Mouse (Mus musculus) spleen, adult 2 months (tissue): ENCODE measurements around the gene Zfp367. TPM values are rescaled to one million over a fixed set of nuclear protein-coding genes. Genes with fewer than 3 reads are reported as not detected.
A peak's percentile ranks its signal among the peaks of the same experiment; 100 is the strongest.

ENCODE experiments used
- DNase-seq, 2 experiments: peaks; one replicate each; pipeline versions ENCODE4 v3.0.0 to v3.0.0-alpha.2; 2012 to 2021; ENCODE audit warnings: low spot score in 2 of 2, low read depth in 1 of 2
- H3K27ac ChIP-seq: fragments of 200-500 bp; 2 replicates; pipeline ENCODE4 v1.5.1; 2012; ENCODE audit warnings: low read length, inconsistent platforms; ENCODE audit not compliant: insufficient read depth
- H3K27me3 ChIP-seq: fragments of 200-500 bp; 2 replicates; pipeline ENCODE4 v1.6.1; 2012; ENCODE audit warnings: mild to moderate bottlenecking, moderate library complexity, low read length, inconsistent platforms; ENCODE audit not compliant: control insufficient read depth, insufficient read depth
- H3K36me3 ChIP-seq: fragments of 200-500 bp; 2 replicates; pipeline ENCODE4 v1.6.1; 2012; ENCODE audit warnings: mild to moderate bottlenecking, low read length, inconsistent platforms; ENCODE audit not compliant: control insufficient read depth, insufficient read depth
- H3K4me1 ChIP-seq: fragments of 200-500 bp; 2 replicates; pipeline ENCODE4 v1.6.1; 2011; ENCODE audit warnings: inconsistent platforms; ENCODE audit not compliant: control insufficient read depth, insufficient read depth, insufficient read length
- H3K4me3 ChIP-seq: fragments of 200-500 bp; 2 replicates; pipeline ENCODE4 v1.5.1; 2011; ENCODE audit warnings: mild to moderate bottlenecking, inconsistent platforms; ENCODE audit not compliant: insufficient read depth, insufficient read length; ENCODE audit errors: extremely low read depth
- CTCF ChIP-seq: fragments of 200-500 bp; IDR thresholded peaks from 2 replicates; pipeline ENCODE4 v1.5.1; 2011; ENCODE audit warnings: mild to moderate bottlenecking, inconsistent platforms; ENCODE audit not compliant: insufficient read depth, insufficient read length, insufficient replicate concordance; ENCODE audit errors: extremely low read depth
- POLR2A ChIP-seq: fragments of 200-500 bp; IDR thresholded peaks from 2 replicates; pipeline ENCODE4 v1.6.1; 2011; ENCODE audit warnings: low read depth, low read length, inconsistent platforms
- WGBS: fragments of 180-500 bp; shearing (Covaris S2); methylation state at CpG from one replicate; pipeline ENCODE4 v1.1.7; 2018; 5-methylcytosine and 5-hydroxymethylcytosine counted together
- polyA plus RNA-seq: library from polyadenylated mRNA; depleted of rRNA; stranded (reverse); fragments of >200 nt; gene quantifications from 2 replicates; pipeline ENCODE4 v1.2.3, GENCODE M21; 2012

Zfp367 gene
- polyA plus RNA-seq, 1 experiment, result 5.8 TPM

- Histone ChIP-seq H3K36me3 (no peaks in the 10 kb centered on the region), H3K4me3 (no peak overlapping the region), H3K27ac (no peak overlapping the region), H3K4me1 (no peaks in the 10 kb centered on the region), H3K27me3 (no peaks in the 10 kb centered on the region)
- TF ChIP-seq POLR2A, result no peak
- no peak for TF ChIP-seq CTCF
- DNase-seq, result no peak
- WGBS, result 92% methylated on average over 7 of the region's 7 CpGs
These were observed 25.0 kb upstream of the Zfp367 start for GRCm38 (mm10) chr13:64178000-64178399.

GRCm38 (mm10) chr13:64169746-64170145, 16.7 kb upstream of the Zfp367 start:
- H3K4me3 ChIP-seq, result no peak overlapping the region
- H3K4me1 ChIP-seq, result no peaks in the 10 kb centered on the region
- H3K27ac ChIP-seq, result no peak overlapping the region
- no peak for DNase-seq
- 99% methylated on average over 25 of the region's 25 CpGs for WGBS
- TF ChIP-seq POLR2A, result no peak
- no peak for TF ChIP-seq CTCF
- no peaks in the 10 kb centered on the region for H3K27me3 ChIP-seq
- H3K36me3 ChIP-seq, result no peaks in the 10 kb centered on the region

- DNase-seq, result no peak
- Histone ChIP-seq H3K36me3 (no peaks in the 10 kb centered on the region), H3K4me1 (peaks cover 13% of the 10 kb centered on the region), H3K27ac (no peak overlapping the region), H3K27me3 (no peaks in the 10 kb centered on the region), H3K4me3 (no peak overlapping the region)
- WGBS, result 78% methylated on average over 13 of the region's 13 CpGs
- TF ChIP-seq POLR2A, result no peak
- no peak for TF ChIP-seq CTCF
These were observed 10.2 kb upstream of the Zfp367 start for GRCm38 (mm10) chr13:64163147-64163715.

GRCm38 (mm10) chr13:64162626-64163025, 9.6 kb upstream of the Zfp367 start:
- Histone ChIP-seq H3K27ac (no peak overlapping the region), H3K27me3 (no peaks in the 10 kb centered on the region), H3K36me3 (no peaks in the 10 kb centered on the region), H3K4me3 (peak overlapping the region; percentile 82; the same call in 1 of the 2 replicates), H3K4me1 (peaks cover 13% of the 10 kb centered on the region)
- TF ChIP-seq POLR2A (no peak), CTCF (no peak)
- whole genome bisulfite sequencing, result 34% methylated on average over 14 of the region's 14 CpGs
- DNase-seq, result peak in 1 of 2 experiments; percentile 6

- under 1% methylated on average over 66 of the region's 71 CpGs for WGBS
- peak in 1 of 2 experiments; percentile 37 for DNase-seq
- peak overlapping the region; percentile 65 for H3K27ac ChIP-seq
These were observed 9.1 kb upstream of the Zfp367 start for GRCm38 (mm10) chr13:64161916-64162611.

GRCm38 (mm10) chr13:64161548-64161915, 8.5 kb upstream of the Zfp367 start, which contains the start of gene Habp4:
Gene Habp4, plus strand, starts transcription at chr13:64161824.
- no peak for TF ChIP-seq POLR2A
- no peak for TF ChIP-seq CTCF
- Histone ChIP-seq H3K27me3 (no peaks in the 10 kb centered on the region), H3K27ac (peak within 1 kb of the TSS; percentile 65), H3K4me1 (peaks cover 13% of the 10 kb centered on the region), H3K36me3 (no peaks in the 10 kb centered on the region), H3K4me3 (peak within 1 kb of the TSS; percentile 82)
- DNase-seq, result peak; percentile 95 to 98
- WGBS, result under 1% methylated on average over 23 of the region's 31 CpGs

More at GRCm38 (mm10) chr13:64161916-64162611, 9.1 kb upstream of the Zfp367 start:
- TF ChIP-seq POLR2A (no peak), CTCF (no peak)
- Histone ChIP-seq H3K4me1 (peaks cover 13% of the 10 kb centered on the region), H3K27me3 (no peaks in the 10 kb centered on the region), H3K36me3 (no peaks in the 10 kb centered on the region), H3K4me3 (peak overlapping the region; percentile 82)

- TF ChIP-seq POLR2A (no peak), CTCF (no peak)
- no peak overlapping the region for H3K4me3 ChIP-seq
- no peak overlapping the region for H3K27ac ChIP-seq
- no peaks in the 10 kb centered on the region for H3K36me3 ChIP-seq
- peaks cover 4% of the 10 kb centered on the region for H3K4me1 ChIP-seq
- DNase-seq, result no peak
- no peaks in the 10 kb centered on the region for H3K27me3 ChIP-seq
These were observed 4.0 kb upstream of the Zfp367 start for GRCm38 (mm10) chr13:64156966-64157365.
